Mouse (Mus musculus) frontal cortex, adult (tissue): ENCODE results near the gene Spata2l.
"Not testable (repeated sequence)": the region's sequence is repeated elsewhere in the genome, so short reads cannot be mapped to it uniquely, and the experiment has no call there.

Experiments
- ATAC-seq: cut with Nextera tagmentation; 2 replicates; pipeline ENCODE4 v1.9.2; 2017; ENCODE audit warnings: mild to moderate bottlenecking, moderate library complexity, mixed read lengths; ENCODE audit not compliant: low TSS enrichment

The Spata2l gene

DNA sequence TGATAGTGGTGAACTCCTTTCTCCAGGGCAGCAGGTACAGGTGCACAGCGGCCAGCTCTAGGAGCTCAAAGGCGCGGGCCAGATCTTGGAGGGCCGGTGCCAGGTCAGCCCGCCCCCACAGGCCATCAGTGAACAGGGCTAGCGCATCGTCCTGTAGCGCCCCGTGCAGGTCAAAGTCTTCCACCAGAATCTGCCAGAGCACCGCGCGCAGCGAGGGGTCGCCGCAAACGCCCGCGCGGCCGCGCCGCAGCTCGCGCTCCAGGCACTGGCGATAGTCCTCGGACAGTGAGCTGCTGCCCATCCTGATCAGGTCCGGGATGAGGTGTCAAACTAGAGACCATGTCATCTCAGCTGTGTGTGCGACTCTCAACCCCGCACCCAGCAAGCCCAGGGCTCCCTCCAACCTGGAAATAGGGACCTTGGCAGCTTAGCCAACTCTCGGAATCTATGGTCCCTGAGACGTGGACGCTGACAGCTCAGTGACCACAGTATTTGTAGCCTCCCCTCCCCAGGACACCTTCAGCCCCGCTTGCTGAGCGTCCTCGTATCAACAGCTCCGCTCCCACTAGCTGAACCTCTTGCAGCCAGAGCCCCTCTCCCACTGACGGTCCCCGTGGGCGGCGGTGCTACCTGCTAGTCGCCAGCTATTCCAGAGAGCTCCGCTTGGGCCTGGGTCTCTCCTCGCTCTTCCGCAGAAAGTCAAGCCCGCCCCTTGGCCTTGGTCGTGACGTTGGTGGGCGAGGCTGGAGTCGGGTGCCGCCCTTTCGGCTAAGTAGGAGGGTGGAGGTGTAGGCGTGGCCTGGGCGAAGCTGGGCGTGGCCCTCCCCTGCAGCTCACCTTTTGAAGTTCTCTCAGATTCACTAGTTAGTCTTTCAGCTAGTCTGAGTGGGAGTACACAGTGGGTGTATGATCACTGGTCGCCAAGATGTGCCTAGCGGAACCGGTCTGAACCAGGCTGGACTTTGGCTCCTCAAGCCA, at the start of gene Spata2l:
TSS of gene Spata2l (minus strand) at position 714 of the 978 bp plus-strand sequence.
- peak; percentile 28 for ATAC-seq

DNA sequence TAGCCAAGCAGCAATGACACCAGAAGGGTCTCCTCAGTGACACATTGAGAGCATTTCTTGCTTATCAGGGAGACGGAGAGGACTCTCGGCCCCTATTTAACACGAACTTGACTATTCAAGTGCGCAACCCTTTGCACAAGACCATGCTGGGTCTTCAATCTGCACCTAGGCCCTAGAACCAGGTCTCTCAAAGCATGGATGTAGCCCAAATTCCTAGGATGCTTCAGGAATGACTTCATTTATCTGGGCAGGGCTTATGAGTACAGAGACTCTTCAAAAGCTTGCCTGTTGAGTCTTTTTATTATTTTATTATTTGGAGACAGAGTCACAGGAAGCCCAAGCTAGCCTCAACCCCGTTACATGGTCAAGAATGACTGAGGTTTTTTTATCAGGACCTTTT, 48.5 kb upstream of the Spata2l start:
- no peak for ATAC-seq

DNA sequence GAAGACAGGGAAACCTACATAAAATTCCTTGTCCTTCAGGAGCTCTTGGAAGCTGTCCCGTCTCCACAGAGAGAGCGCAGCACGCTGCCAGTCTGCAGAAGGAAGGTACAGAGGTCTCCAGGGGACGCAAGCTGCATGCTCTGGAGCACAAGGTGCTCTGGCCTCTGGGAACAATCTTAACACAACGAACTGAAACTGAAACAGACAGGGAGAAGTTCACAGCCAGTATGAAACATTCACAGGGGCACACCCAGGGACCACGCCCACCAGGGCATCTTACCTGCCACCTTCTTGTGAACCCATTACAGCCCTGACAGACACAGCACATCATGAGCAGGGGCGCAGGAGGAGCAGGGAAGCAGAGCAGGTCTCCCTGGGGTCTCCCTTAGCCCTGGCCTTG, 48.0 kb upstream of the Spata2l start:
- ATAC-seq = no peak

DNA sequence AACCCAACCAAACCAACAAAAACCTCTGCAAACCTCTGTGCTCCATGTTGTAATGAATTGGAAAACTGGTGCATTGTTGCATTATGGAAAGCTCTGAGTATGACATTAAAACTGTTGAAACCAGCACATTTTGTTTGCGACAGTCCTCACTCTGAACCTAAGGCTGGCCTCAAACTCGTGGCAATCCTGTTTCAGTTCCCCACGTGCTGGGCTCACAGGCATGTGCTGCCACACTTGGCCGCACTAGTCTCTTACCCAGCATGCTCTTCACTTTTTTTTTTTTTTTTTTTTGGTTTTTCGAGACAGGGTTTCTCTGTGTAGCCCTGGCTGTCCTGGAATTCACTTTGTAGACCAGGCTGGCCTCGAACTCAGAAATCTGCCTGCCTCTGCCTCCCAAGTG, 47.0 kb upstream of the Spata2l start:
- ATAC-seq = not testable (repeated sequence)

DNA sequence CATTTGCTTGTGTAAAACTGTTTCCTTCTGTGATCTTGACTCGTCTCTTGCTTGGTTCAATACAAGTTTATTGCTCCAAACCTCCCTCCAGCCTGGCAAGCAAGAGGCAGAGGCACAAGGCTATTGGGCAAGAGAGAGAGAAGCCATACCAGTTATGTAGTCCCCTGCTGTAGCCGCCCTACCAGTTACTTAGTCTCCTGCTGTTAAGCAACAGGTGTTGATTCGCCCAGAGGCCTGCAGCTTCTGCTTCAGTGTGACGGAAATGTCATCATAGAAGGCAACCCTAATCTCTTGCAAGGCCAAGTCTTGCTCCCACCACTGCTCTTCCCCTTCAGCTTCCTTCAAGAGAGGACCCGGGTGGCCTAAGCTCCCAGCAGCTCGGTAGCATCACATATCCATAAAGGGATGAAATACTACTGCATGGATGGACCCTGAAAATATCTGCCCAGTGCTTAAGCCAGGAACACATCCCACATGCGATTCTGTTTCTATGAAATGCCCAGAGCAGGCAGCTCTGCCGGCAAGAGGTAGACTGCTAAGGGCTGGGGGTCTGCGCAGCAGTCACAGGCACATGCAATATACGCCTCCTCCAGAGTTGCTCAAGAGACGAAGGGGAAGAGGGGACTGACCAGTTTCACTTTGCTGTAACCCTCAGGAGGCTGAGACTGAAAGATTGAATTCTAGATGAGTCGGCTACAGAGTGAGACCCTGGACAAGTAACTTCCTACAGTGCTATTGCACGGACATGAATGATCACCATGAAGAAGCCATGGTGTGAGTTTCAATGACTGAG, 44.5 kb upstream of the Spata2l start:
- no peak for ATAC-seq

DNA sequence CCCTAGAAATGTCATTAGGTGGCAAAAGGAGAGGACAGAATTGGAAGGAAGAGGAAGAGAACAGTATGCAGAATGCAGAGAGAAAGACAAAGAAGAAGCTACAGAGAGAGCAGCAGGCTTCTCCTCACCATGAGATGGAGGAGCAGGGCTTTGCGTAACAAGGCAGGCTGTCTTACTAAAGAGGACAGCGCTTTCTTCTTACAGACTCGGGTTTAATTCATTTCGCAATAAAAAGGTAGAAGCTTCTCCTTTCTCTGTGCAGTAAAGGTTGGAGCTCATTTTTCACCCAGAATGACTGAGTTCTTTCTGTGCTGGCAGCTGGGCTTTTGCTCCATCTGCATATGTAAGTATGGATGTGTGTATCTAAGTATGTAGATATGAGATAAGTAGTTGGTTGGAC, 43.8 kb upstream of the Spata2l start:
- no peak for ATAC-seq

DNA sequence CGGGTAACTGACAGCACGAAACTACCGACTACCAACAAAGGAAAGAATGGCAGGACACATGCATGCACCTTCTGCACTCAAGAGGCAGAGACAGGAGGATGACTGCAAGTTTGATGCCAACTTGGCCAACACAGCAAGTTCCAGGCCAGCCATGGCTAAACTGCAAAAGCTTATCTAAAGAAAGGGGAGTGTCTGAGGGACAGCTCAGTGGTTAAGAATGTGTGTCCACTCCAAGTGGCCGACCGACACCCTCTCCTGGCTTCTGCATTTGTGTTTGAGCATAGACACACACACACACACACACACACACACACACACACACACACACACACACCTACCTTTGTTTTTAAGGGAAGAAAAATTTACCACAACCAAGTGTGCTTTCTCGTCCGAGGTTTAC, 42.4 kb upstream of the Spata2l start:
- ATAC-seq = no peak

DNA sequence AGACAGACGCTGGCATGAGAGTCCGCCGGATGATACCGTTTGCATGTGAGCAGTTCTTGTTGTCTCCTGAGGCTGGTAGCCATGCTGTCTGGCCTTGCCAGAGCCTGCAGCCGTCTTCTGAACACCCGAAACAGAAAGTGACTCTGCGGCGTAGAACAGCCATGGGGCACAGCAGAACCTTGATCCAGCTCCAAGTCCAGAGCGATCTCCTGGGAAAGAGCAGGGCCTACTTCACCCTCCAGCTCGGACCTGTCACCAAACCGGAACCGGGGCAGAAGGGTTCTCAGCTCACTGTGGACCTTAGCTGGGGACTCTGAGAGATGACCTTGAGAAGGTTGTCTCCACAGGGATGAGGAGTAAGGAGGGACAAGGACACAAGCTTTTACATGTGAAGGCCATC, 39.1 kb upstream of the Spata2l start:
- no peak for ATAC-seq

DNA sequence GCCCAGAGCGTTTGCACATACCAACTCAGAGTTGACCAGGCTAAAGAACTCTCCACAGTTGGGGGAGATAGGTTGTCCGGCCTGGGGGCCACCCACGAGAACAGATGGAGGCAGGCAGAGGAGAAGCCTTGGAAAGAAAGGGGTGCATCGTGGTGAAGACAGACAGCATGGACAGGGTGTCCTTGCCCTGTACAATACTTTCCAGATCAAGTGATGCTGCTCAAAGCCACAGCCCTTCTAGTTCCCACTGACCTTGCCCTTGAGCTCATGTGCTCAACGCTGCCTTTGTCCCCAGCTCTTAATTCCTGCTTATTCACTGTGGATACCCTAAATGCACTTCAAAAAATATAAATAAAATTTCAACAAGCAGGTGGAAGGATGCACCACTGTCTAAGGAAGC, 38.4 kb upstream of the Spata2l start:
- ATAC-seq = no peak

DNA sequence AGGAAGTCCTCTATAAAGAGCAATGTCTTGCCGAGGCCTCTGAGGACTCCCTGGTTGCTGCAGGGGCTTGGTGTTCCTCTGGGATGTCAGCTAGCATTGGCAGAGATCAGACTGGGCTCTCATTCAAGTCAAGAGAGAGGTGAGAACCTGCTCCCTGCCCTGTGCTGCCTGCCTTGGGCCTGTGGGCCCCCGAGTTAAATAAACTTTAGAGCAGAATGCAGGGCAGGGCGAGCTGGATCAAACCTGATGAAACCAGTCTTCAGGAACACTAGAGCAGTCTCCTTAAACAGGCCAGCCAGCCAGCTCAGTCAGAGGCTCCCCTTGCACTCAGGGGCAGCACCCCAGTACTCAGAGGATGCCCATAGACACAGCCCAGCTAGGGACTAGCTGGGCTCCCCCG, 35.9 kb upstream of the Spata2l start:
- ATAC-seq = no peak

DNA sequence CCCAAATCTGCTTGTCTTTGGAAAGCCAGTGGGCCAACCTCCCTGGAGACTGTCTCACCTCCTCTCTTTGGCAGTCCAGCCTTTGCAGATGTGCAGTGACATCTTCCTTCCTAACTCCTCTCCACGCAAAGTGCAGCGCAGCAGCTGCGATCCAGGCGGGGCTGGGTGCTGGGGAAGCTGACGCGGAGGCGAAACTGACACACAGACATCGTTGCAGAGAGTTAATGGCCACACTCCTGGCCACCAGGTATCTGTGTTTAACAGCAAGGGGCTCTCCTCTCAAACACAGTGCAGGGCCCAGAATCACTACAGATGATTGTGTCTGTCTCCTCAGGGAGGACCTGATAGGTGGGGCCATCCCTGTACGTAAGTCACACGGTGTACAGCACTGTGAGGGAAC, 35.1 kb upstream of the Spata2l start:
- ATAC-seq = peak; percentile 34; the same call in 1 of the 2 replicates

DNA sequence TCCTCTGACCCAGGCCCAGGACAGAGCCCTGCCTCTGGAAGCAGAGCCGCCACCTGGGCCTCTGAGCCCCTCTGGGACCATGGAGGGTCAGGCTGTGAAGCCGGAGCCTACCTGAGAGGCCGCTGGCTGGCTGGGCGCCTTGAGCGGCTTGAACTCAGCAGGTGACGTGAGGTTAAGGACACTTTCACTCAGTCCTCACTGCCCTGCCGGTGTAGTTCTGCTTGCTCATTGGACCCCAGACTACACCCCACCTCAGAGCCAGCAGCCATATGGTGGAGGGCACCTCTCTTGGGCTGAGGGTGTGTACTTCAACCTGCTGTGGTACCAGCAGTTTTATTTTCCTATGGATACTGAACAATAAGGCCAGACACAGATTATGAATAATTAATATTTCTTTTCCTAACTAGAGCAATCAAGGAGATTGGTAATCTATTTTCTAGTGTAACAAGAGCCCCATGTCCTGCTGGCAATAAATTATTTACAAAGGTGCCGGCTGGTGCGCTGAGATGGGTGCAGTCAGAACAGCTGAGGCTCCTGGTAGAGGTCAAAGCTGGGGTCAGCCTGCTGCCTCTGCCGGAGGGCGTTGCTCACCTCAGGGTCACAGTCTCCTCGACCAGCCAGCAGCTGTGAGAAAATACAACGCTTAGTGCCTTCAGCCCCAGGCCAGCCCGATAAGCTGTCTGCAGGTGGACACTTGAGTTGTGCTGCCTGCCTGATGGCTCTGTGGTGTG, 32.1 kb upstream of the Spata2l start:
- ATAC-seq = no peak

GRCm38 (mm10) chr8:123257593-123257992, 21.6 kb upstream of the Spata2l start:
- not testable (repeated sequence) for ATAC-seq

DNA sequence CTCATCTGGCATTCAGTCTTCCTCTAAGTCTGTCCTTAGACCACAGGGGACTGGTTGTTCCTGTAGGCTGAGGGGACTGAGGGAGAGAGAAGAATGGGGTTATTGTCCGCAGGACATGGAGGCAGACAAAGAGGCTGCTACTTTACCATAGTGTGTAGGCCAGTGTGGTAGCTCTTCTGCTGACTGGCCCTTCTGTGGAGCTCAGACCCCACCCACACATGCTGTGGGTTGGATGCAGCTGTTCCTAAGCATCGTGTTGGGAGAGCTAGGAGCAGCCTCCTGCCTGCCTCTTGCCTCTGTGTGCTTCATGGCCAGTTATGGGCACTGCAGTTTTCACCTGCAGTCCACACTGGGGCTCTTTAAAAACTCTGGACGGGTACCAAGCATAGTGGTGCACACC, 21.1 kb upstream of the Spata2l start:
- ATAC-seq = peak; percentile 71

DNA sequence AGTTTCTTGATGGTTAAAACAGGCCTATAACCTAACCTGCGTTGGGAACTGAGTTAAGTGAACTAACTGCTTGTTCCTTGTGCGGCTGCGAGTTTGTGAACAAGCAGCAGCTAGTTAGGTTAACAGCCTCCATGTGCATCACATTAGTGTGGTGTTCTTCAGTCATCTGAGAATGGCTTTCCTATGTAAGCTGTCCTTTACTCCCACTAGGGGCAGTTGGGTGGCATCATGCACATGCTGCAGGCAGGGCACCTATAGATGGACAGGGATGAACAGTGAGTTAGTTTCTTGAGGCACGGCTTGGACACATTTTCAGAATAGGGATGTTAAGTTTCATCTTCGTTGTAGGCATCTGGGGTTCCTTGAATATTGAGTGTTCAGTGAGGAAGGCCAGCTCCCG, 19.1 kb upstream of the Spata2l start:
- ATAC-seq = no peak

DNA sequence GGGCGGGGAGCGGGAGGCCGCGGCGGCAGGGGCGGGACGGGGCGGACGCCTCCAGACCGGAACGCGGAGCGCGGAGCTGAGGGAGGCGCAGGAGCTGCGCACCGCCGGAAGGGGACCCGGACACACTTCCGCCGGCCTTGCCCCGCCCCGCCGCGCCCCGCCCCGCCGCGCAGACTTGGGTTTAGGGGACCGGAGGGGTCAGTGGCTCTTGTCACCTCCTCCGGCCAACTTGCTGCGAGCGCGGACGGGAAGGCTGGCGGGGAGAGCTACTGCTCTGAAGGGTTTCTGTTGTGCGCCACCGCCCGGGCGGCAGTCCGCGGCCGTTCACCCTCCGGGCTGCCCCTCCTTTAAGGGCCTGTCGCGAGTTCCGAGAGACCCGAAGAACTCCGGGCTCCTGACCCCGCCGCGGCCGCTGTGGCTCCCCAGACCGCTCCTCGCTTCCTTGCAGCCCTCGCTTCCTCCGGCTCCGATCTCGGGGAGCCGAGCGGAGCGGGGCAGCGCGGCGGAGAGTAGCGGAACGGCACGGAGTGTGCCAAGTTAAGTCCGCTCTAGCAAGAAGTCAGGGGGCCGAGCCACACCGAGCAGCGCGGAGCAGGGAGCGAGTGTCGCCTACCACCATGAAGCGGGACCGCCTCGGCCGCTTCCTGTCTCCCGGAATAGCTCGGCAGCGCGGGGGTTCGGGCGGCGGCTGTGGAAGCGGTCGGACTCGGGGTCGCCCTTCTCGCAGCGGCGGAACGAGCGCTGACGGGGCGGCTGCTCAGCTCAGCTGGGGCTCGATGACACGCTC, 18.3 kb upstream of the Spata2l start, which contains the start of the genes Zfp276 and Vps9d1:
TSS of gene Zfp276 (plus strand) at position 97 of the 787 bp plus-strand sequence.
TSS of gene Vps9d1 (minus strand) at position 250 of the 787 bp plus-strand sequence.
- ATAC-seq = peak; percentile 66

DNA sequence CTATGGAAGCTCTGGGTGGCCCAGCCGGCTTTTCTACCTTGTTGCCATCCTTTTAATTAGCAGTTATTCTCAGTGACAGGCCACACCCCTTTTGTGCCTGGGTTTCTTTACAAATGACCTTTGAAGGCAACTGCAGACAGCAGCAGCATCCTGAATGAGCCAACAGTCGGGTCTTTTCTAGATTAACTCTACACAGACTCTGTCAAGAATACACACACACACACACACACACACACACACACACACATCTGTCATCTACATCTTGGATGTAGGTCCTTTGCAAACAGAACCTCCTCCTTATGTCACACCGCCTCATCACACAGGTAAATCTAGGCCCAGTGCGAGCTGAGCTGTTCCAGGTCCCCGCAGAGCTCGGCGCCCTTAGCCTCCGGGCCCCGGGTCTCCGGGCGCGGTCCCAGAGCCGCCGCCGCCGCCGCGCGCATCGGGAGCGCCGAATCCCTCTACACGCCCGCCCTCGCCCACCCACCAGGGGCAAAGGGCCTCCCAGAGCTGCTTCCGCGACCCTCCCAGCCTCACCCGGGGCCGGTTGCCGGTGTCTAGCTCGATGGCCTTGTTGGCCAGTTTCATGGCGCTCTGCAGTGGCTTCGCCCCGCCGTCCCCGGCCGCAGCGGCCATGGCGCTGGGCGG, 17.5 kb upstream of the Spata2l start:
- 0 out of 2 replicates have a peak, but pooled peaks have one; percentile 12 for ATAC-seq

GRCm38 (mm10) chr8:123252925-123253324, 16.9 kb upstream of the Spata2l start:
- no peak for ATAC-seq

DNA sequence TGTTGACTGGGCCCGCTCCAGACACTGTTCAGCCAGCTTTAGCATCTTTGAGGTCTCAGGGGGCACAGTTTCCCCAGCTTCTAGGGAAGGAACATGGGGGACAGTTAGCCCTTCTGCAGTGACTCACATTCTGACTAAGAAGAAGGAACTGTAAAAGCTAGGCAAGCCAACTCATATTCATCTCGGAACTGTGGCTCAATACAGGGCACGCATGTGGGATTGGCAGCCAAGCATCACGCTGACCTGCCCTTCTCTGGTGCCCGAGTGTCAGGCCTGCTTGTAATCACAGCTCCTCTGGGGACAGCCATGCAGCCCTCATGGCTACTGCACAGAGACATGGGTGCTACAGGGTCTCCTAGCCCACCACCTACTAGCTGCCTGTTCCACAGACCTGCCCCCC, 14.9 kb upstream of the Spata2l start:
- ATAC-seq = no peak

GRCm38 (mm10) chr8:123248596-123248995, 12.6 kb upstream of the Spata2l start:
- no peak for ATAC-seq
